Mouse (Mus musculus): ENCODE data around the gene Cracr2a. TPM values are rescaled to one million over a fixed set of nuclear protein-coding genes. Genes with fewer than 3 reads are reported as not detected.

The Cracr2a gene
- polyA plus RNA-seq, 1 experiment from 2014 or later, result 1.1 TPM

GRCm38 (mm10) chr6:127657152-127657551 is 96.0 kb downstream of the Cracr2a start:
- TF ChIP-seq CTCF (IDR thresholded peaks at IDR 0.05; ENCODE audit: low read depth), result no peak
- no peaks in the 10 kb centered on the region for H3K27me3 ChIP-seq (replicated peaks; ENCODE audit: control insufficient read depth, insufficient read depth, low read length)
- no peak overlapping the region for H3K27ac ChIP-seq (ENCODE audit: low read depth, low read length)
- WGBS, result 86% methylated on average over 11 of the region's 11 CpGs
- no peak overlapping the region for H3K4me2 ChIP-seq (replicated peaks; ENCODE audit: low read depth)
- no peak overlapping the region for H3K9ac ChIP-seq (ENCODE audit: low read depth, low read length)
- no peaks in the 10 kb centered on the region for H3K36me3 ChIP-seq (ENCODE audit: control insufficient read depth, insufficient read depth)
- H3K4me1 ChIP-seq (replicated peaks; ENCODE audit: control insufficient read depth, insufficient read depth, low read length), result no peaks in the 10 kb centered on the region
- no peak for ATAC-seq
- no peak overlapping the region for H3K4me3 ChIP-seq (ENCODE audit: low read depth, low read length)
- no peaks in the 10 kb centered on the region for H3K9me3 ChIP-seq (ENCODE audit: control insufficient read depth)

GRCm38 (mm10) chr6:127659472-127659871 is 98.3 kb downstream of the Cracr2a start:
- no peak overlapping the region for H3K27ac ChIP-seq (ENCODE audit: low read depth, low read length)
- no peak overlapping the region for H3K4me3 ChIP-seq (ENCODE audit: low read depth, low read length)
- H3K9me3 ChIP-seq (ENCODE audit: control insufficient read depth), result no peaks in the 10 kb centered on the region
- no peak for TF ChIP-seq CTCF (IDR thresholded peaks at IDR 0.05; ENCODE audit: low read depth)
- H3K4me2 ChIP-seq (replicated peaks; ENCODE audit: low read depth), result no peak overlapping the region
- no peaks in the 10 kb centered on the region for H3K4me1 ChIP-seq (replicated peaks; ENCODE audit: control insufficient read depth, insufficient read depth, low read length)
- no peak overlapping the region for H3K9ac ChIP-seq (ENCODE audit: low read depth, low read length)
- H3K27me3 ChIP-seq (replicated peaks; ENCODE audit: control insufficient read depth, insufficient read depth, low read length), result no peaks in the 10 kb centered on the region
- 88% methylated on average over 5 of the region's 5 CpGs for WGBS
- no peaks in the 10 kb centered on the region for H3K36me3 ChIP-seq (ENCODE audit: control insufficient read depth, insufficient read depth)
- ATAC-seq, result no peak

GRCm38 (mm10) chr6:127659966-127660365 is 98.8 kb downstream of the Cracr2a start:
- 74% methylated on average over 4 of the region's 4 CpGs for WGBS
- no peaks in the 10 kb centered on the region for H3K9me3 ChIP-seq (ENCODE audit: control insufficient read depth)
- no peaks in the 10 kb centered on the region for H3K4me1 ChIP-seq (replicated peaks; ENCODE audit: control insufficient read depth, insufficient read depth, low read length)
- H3K27me3 ChIP-seq (replicated peaks; ENCODE audit: control insufficient read depth, insufficient read depth, low read length), result no peaks in the 10 kb centered on the region
- H3K4me3 ChIP-seq (ENCODE audit: low read depth, low read length), result no peak overlapping the region
- TF ChIP-seq CTCF (IDR thresholded peaks at IDR 0.05; ENCODE audit: low read depth), result no peak
- H3K27ac ChIP-seq (ENCODE audit: low read depth, low read length), result no peak overlapping the region
- H3K9ac ChIP-seq (ENCODE audit: low read depth, low read length), result no peak overlapping the region
- no peak for ATAC-seq
- H3K36me3 ChIP-seq (ENCODE audit: control insufficient read depth, insufficient read depth), result no peaks in the 10 kb centered on the region
- no peak overlapping the region for H3K4me2 ChIP-seq (replicated peaks; ENCODE audit: low read depth)

- TF ChIP-seq CTCF (IDR thresholded peaks at IDR 0.05; ENCODE audit: low read depth), result no peak
- ATAC-seq, result no peak
- Histone ChIP-seq H3K27ac (ENCODE audit: low read depth, low read length) (no peak overlapping the region), H3K4me2 (replicated peaks; ENCODE audit: low read depth) (no peak overlapping the region), H3K4me1 (replicated peaks; ENCODE audit: control insufficient read depth, insufficient read depth, low read length) (no peaks in the 10 kb centered on the region), H3K4me3 (ENCODE audit: low read depth, low read length) (no peak overlapping the region), H3K9me3 (ENCODE audit: control insufficient read depth) (no peaks in the 10 kb centered on the region), H3K36me3 (ENCODE audit: control insufficient read depth, insufficient read depth) (no peaks in the 10 kb centered on the region), H3K9ac (ENCODE audit: low read depth, low read length) (no peak overlapping the region), H3K27me3 (replicated peaks; ENCODE audit: control insufficient read depth, insufficient read depth, low read length) (no peaks in the 10 kb centered on the region)
- 78% methylated on average over 7 of the region's 7 CpGs for WGBS
Observed at GRCm38 (mm10) chr6:127661717-127662292, 100.7 kb downstream of the Cracr2a start.

- Histone ChIP-seq H3K9ac (ENCODE audit: low read depth, low read length) (no peak overlapping the region), H3K27me3 (replicated peaks; ENCODE audit: control insufficient read depth, insufficient read depth, low read length) (no peaks in the 10 kb centered on the region), H3K4me3 (ENCODE audit: low read depth, low read length) (no peak overlapping the region), H3K27ac (ENCODE audit: low read depth, low read length) (no peak overlapping the region), H3K4me1 (replicated peaks; ENCODE audit: control insufficient read depth, insufficient read depth, low read length) (no peaks in the 10 kb centered on the region), H3K4me2 (replicated peaks; ENCODE audit: low read depth) (no peak overlapping the region), H3K36me3 (ENCODE audit: control insufficient read depth, insufficient read depth) (no peaks in the 10 kb centered on the region), H3K9me3 (ENCODE audit: control insufficient read depth) (no peaks in the 10 kb centered on the region)
- TF ChIP-seq CTCF (IDR thresholded peaks at IDR 0.05; ENCODE audit: low read depth), result no peak
- 67% methylated on average over 7 of the region's 7 CpGs for WGBS
- ATAC-seq, result no peak
Observed at GRCm38 (mm10) chr6:127663263-127663662, 102.1 kb downstream of the Cracr2a start.

- 84% methylated on average over 4 of the region's 4 CpGs for WGBS
- Histone ChIP-seq H3K4me3 (ENCODE audit: low read depth, low read length) (no peak overlapping the region), H3K36me3 (ENCODE audit: control insufficient read depth, insufficient read depth) (no peaks in the 10 kb centered on the region), H3K27ac (ENCODE audit: low read depth, low read length) (no peak overlapping the region), H3K9me3 (ENCODE audit: control insufficient read depth) (no peaks in the 10 kb centered on the region), H3K27me3 (replicated peaks; ENCODE audit: control insufficient read depth, insufficient read depth, low read length) (no peaks in the 10 kb centered on the region), H3K4me2 (replicated peaks; ENCODE audit: low read depth) (no peak overlapping the region), H3K9ac (ENCODE audit: low read depth, low read length) (no peak overlapping the region), H3K4me1 (replicated peaks; ENCODE audit: control insufficient read depth, insufficient read depth, low read length) (no peaks in the 10 kb centered on the region)
- no peak for ATAC-seq
- no peak for TF ChIP-seq CTCF (IDR thresholded peaks at IDR 0.05; ENCODE audit: low read depth)
Observed at GRCm38 (mm10) chr6:127669313-127669712, 108.2 kb downstream of the Cracr2a start.

GRCm38 (mm10) chr6:127670031-127670430 is 108.9 kb downstream of the Cracr2a start:
- TF ChIP-seq CTCF (IDR thresholded peaks at IDR 0.05; ENCODE audit: low read depth), result peak; percentile 59
- Histone ChIP-seq H3K4me1 (replicated peaks; ENCODE audit: control insufficient read depth, insufficient read depth, low read length) (no peaks in the 10 kb centered on the region), H3K27me3 (replicated peaks; ENCODE audit: control insufficient read depth, insufficient read depth, low read length) (no peaks in the 10 kb centered on the region), H3K9ac (ENCODE audit: low read depth, low read length) (no peak overlapping the region), H3K27ac (ENCODE audit: low read depth, low read length) (no peak overlapping the region), H3K4me3 (ENCODE audit: low read depth, low read length) (no peak overlapping the region), H3K4me2 (replicated peaks; ENCODE audit: low read depth) (no peak overlapping the region), H3K36me3 (ENCODE audit: control insufficient read depth, insufficient read depth) (no peaks in the 10 kb centered on the region), H3K9me3 (ENCODE audit: control insufficient read depth) (no peaks in the 10 kb centered on the region)
- ATAC-seq, result no peak
- whole genome bisulfite sequencing, result 96% methylated on average over 4 of the region's 4 CpGs
